Mouse (Mus musculus) kidney, adult 9 months (tissue): ENCODE measurements around the gene Rabepk.
"Not testable (repeated sequence)": the region's sequence is repeated elsewhere in the genome, so short reads cannot be mapped to it uniquely, and the experiment has no call there.

Experiments
- DNase-seq: peaks from one replicate; pipeline ENCODE4 v3.0.0; 2022

Gene Rabepk

DNA sequence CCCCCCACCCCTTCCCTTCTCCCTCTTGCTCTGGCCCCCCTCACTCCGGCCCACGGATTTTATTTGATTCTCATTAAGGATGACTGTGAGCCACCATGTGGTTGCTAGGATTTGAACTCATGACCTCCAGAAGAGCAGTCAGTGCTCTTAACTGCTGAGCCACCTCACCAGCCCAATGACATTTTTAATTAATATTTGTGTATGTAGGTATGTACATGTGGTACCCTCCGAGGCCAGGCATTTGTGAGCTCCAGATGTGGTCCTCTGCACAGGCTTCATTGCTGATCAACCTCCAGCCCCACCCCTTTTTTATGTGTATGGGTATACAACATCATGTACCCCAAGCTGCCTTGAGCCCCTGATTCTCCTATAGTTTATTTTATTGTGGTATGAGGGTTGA is 4.0 kb upstream of the Rabepk start:
- DNase-seq: peak; percentile 22

- DNase-seq: peak; percentile 46
Measured at GRCm38 (mm10) chr2:34802565-34803245, 3.0 kb upstream of the Rabepk start.

- peak; percentile 99 for DNase-seq
Measured at GRCm38 (mm10) chr2:34801516-34802482, 2.1 kb upstream of the Rabepk start.

DNA sequence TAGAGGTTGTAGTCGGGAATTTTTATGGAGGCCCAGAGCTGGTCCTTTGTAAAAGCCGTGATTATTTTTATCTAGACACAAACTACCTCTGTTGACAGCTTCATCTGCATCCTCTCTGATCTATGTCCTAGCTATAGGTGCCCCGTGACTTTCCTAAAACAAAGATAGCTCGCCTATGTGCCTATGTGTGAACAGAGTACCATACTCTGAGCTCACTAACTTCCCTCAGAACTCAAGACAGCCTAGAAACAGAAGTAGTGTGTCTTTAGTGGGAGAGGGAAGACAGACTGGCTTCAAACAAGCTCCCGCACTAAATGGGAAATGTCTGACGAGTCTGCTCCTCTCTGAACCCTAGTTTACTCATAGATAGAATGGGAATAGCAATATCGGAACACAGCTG is 659 bp upstream of the Rabepk start:
- DNase-seq: no peak

GRCm38 (mm10) chr2:34795426-34795825 is 4.3 kb downstream of the Rabepk start:
- DNase-seq: no peak

GRCm38 (mm10) chr2:34794511-34794910 is 5.2 kb downstream of the Rabepk start:
- DNase-seq: no peak

- DNase-seq: not testable (repeated sequence)
Measured at GRCm38 (mm10) chr2:34792543-34792942, 7.2 kb downstream of the Rabepk start.

DNA sequence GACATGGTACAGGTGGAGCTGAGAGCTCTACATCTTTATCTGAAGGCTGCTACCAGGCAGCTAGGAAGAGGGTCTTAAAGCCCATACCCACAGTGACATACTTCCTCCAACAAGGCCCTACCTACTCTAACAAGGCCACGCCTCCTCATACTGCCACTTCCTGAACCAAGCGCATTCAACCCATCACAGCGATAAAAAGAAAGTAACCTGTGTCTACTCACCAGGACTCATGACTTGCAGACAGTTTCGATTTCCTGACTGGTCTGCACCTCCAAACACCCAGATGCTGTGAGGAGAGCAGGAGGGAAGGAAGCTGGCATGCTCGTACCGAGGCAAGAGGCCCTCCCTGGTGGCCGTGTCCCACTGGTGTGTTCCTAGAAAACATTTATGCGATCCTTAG is 9.4 kb downstream of the Rabepk start:
- DNase-seq: no peak

DNA sequence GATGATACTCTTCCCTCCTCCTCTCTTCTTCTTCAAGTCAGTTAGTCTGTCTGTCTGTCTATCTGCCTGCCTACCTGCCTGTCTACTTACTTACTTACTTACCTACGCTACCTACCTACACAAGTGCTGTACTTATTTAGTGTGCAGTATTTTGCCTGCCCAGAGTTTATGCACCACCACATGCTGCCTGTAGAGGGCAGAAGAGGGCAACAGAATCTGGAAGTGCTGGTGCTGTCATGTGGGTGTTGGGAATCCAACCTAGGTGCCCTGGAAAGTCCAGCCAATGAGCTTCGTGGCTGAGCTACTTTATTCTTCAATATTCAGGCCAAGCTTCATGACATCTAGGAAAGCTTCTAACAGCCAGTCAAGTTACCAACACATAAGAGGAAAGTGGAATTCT is 15.6 kb downstream of the Rabepk start:
- peak; percentile 72 for DNase-seq

DNA sequence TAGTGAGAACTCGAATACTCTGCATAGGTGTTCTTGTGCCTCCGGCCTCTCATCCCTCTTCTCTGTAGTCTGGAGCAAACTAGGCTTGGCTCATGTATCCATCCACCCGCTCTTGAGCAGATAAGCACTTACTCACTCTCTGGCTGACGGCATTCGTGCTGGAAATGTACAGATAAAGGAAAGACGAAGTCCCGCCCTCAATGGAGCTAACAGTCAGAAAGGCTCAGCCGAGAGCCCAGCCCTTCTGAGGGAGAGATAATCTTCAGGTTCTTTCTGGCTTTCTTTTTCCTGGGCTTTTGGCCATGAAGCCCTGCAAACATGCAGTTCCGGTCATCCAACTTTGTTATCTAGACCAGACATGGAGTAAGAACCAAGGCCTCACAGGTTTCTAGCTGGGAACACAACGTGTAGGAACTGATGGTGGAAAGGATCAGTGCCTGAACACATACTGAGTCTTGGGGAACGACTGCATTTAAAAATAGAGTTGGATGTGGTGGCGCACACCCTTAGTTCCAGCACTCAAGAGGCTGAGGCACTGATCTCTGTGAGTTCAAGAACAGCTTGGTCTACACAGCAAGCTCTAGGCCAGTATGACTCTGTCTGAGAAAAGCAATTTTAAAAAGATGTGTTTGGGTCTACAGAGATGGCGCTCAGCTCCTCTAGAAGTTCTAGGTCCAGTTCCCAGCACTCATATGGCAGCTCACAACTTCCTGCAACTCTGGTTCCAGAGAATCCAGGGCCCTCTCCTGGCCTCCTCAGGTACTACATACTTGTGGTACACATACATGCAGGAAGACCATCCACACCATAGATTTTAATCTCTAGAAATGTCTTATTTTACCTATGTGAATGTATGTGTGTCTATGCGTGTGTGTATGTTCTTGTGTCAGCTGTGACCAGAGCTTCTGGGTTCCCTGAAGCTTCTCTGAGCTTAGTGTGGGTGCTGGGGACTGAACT is 16.4 kb downstream of the Rabepk start:
- DNase-seq: no peak

GRCm38 (mm10) chr2:34777237-34777868 is 22.4 kb downstream of the Rabepk start:
- no peak for DNase-seq

- no peak for DNase-seq
Measured at GRCm38 (mm10) chr2:34774493-34774892, 25.2 kb downstream of the Rabepk start.

DNA sequence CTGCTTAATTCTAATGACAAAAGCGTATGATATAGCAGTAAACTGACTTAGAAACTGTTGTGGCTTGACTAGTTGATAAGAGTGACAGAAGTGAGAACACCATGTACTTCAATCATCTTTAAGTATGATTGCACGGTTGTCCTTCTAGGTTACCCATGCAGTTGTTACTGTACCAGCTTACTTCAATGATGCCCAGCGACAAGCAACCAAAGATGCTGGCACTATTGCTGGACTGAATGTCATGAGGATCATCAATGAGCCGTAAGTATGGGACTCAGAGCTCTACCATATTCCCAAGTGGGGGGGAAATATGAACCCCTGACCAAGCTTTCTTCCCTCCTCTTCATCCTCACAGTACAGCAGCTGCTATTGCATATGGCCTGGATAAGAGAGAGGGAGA is 26.0 kb downstream of the Rabepk start:
- no peak for DNase-seq

GRCm38 (mm10) chr2:34772252-34773235 is 27.2 kb downstream of the Rabepk start:
- no peak for DNase-seq

DNA sequence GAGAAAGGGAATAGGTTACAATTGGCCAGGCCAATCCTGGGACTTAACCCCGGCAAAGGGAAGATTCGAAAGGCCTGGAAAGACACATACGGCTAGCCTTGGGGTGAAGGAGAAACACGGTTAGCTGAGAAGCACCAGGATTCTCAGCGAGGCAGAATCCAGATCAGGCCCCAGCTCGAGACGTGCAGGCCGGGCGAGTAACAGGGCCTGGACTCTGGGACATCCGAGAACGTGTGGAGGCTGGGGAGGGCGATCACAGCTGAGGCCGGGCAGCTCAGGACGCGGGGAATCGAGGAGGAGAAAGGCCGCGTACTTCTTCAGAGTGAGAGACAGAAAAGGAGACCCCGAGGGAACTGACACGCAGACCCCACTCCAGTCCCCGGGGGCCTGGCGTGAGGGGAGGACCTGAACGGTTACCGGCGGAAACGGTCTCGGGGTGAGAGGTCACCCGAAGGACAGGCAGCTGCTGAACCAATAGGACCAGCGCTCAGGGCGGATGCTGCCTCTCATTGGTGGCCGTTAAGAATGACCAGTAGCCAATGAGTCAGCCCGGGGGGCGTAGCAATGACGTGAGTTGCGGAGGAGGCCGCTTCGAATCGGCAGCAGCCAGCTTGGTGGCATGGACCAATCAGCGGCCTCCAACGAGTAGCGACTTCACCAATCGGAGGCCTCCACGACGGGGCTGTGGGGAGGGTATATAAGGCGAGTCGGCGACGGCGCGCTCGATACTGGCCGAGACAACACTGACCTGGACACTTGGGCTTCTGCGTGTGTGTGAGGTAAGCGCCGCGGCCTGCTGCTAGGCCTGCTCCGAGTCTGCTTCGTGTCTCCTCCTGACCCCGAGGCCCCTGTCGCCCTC is 28.1 kb downstream of the Rabepk start, which contains the start of gene Hspa5:
Gene Hspa5 (plus strand): TSS at position 603 of the 859 bp plus-strand sequence.
- peak; percentile 100 for DNase-seq

GRCm38 (mm10) chr2:34770951-34771350 is 28.8 kb downstream of the Rabepk start:
- no peak for DNase-seq

- DNase-seq: no peak
Measured at GRCm38 (mm10) chr2:34770049-34770448, 29.7 kb downstream of the Rabepk start.

- no peak for DNase-seq
Measured at GRCm38 (mm10) chr2:34764801-34765200, 34.9 kb downstream of the Rabepk start.

DNA sequence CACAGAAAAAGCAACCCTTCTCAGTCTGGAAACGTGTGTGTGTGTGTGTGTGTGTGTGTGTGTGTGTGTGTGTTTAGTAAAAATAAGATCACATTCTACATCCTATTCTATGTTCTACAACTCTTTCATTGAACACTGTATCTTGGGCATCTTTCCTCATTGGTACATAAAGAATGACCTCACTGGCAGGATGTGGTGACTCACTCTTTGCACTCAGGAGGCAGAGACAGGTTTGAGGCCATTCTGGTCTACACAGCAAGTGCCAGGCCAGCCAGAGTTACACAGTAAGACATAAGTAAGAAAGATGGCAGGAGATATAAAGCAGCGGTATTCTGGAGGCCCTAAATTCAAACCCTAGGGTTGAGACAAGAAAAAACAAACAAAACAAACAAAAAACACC is 36.8 kb downstream of the Rabepk start:
- DNase-seq: no peak

- no peak for DNase-seq
Measured at GRCm38 (mm10) chr2:34762174-34762573, 37.5 kb downstream of the Rabepk start.
